Mouse (Mus musculus): ENCODE data around the gene Vmn1r20. TPM values are rescaled to one million over a fixed set of nuclear protein-coding genes. Genes with fewer than 3 reads are reported as not detected.

Gene Vmn1r20
- not detected for polyA plus RNA-seq (2014; fragmentation: Illumina TruSeq; extraction: RNeasy Lipid Tissue Mini Kit (QIAGEN cat#74804); ENCODE audit: low read depth, low replicate concordance)

GRCm38 (mm10) chr6:57428630-57429029, at the start of gene Vmn1r20:
Vmn1r20 (plus strand) TSS chr6:57428930.

GRCm38 (mm10) chr6:57395683-57396082, 33.0 kb upstream of the Vmn1r20 start, which contains the start of gene Vmn1r18:
Vmn1r18 (minus strand) TSS chr6:57395783.

GRCm38 (mm10) chr6:57403480-57403879, 25.2 kb upstream of the Vmn1r20 start, which contains the start of gene Vmn1r19:
Vmn1r19 (plus strand) TSS chr6:57403780.

Other genes with a start within 250 kb of the Vmn1r20 start
- gene Vmn1r13, start 225.6 kb upstream of the Vmn1r20 start, polyA plus RNA-seq (2014; fragmentation: Illumina TruSeq; extraction: RNeasy Lipid Tissue Mini Kit (QIAGEN cat#74804); ENCODE audit: low read depth, low replicate concordance), result not detected
- not detected for gene Vmn1r14, start 197.2 kb upstream of the Vmn1r20 start, polyA plus RNA-seq (2014; fragmentation: Illumina TruSeq; extraction: RNeasy Lipid Tissue Mini Kit (QIAGEN cat#74804); ENCODE audit: low read depth, low replicate concordance)
- gene Vmn1r15, start 171.0 kb upstream of the Vmn1r20 start, polyA plus RNA-seq (2014; fragmentation: Illumina TruSeq; extraction: RNeasy Lipid Tissue Mini Kit (QIAGEN cat#74804); ENCODE audit: low read depth, low replicate concordance), result not detected
- not detected for gene Vmn1r16, start 99.4 kb upstream of the Vmn1r20 start, polyA plus RNA-seq (2014; fragmentation: Illumina TruSeq; extraction: RNeasy Lipid Tissue Mini Kit (QIAGEN cat#74804); ENCODE audit: low read depth, low replicate concordance)
- gene Vmn1r17, start 65.2 kb upstream of the Vmn1r20 start, polyA plus RNA-seq (2014; fragmentation: Illumina TruSeq; extraction: RNeasy Lipid Tissue Mini Kit (QIAGEN cat#74804); ENCODE audit: low read depth, low replicate concordance), result not detected
- gene Vmn1r18, start 33.1 kb upstream of the Vmn1r20 start, polyA plus RNA-seq (2014; fragmentation: Illumina TruSeq; extraction: RNeasy Lipid Tissue Mini Kit (QIAGEN cat#74804); ENCODE audit: low read depth, low replicate concordance), result not detected
- 0.57 TPM for gene Vmn1r19, start 25.1 kb upstream of the Vmn1r20 start, polyA plus RNA-seq (2014; fragmentation: Illumina TruSeq; extraction: RNeasy Lipid Tissue Mini Kit (QIAGEN cat#74804); ENCODE audit: low read depth, low replicate concordance)
- gene Ppm1k, start 106.5 kb downstream of the Vmn1r20 start, polyA plus RNA-seq (2014; fragmentation: Illumina TruSeq; extraction: RNeasy Lipid Tissue Mini Kit (QIAGEN cat#74804); ENCODE audit: low read depth, low replicate concordance), result 32.9 TPM
- gene Herc6, start 152.1 kb downstream of the Vmn1r20 start, polyA plus RNA-seq (2014; fragmentation: Illumina TruSeq; extraction: RNeasy Lipid Tissue Mini Kit (QIAGEN cat#74804); ENCODE audit: low read depth, low replicate concordance), result 12.6 TPM

Data from kidney, adult 10 weeks (tissue).